Mouse (Mus musculus) urinary bladder, adult 18-20 months (tissue): ENCODE measurements around the gene Klra17.
"Not testable (repeated sequence)": the region's sequence is repeated elsewhere in the genome, so short reads cannot be mapped to it uniquely, and the experiment has no call there.

Source experiments
- DNase-seq, 2 experiments: peaks; one replicate each; pipeline ENCODE4 v3.0.0; 2022; ENCODE audit warnings: low spot score in 2 of 2, mixed read lengths in 2 of 2

Klra17 gene

DNA sequence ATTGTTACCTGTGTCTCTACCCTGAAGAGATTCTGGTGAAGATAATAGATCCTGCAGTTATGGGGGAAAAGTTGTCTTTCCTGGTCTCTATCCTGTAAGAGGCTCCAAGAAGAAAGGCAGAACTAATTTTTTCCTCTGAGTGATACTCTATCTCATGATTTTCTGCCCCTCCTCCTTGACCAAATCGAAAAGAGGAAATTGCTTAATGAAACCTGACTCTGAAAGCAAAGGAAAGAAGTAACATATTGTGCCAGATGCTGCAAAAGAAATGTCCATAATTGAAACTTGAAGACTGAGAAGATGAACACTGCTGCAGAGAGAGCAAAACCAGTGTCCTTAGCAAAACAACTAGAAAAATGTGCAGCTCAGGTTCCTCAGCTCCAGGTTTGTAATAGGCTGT, at the start of gene Klra17:
TSS of gene Klra17 (minus strand) at position 124 of the 400 bp plus-strand sequence.
- no peak for DNase-seq

DNA sequence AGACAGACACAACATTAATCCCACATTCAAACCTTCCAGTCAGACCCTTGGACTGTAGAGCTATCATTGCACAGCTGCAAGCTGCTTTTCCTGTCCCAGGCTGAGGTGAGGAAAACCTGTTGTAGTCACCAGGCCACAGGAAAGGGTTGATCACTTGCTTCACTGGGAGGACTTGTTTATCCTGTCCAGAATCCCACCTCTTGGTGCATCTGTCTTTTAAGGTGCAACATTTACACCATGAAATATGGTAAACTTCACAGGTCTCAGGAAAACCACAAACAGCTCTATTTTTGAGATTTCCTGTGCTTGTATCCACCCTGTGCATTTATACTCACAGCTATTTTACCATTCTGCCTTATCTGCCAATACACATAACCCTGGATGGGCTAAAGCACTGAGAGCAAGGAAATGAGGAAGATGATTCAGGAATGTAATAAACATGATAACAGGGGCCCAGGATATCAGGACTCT, 41.0 kb upstream of the Klra17 start, which contains the start of gene Klra5:
TSS of gene Klra5 (minus strand) at position 175 of the 471 bp plus-strand sequence.
- DNase-seq = not testable (repeated sequence)

DNA sequence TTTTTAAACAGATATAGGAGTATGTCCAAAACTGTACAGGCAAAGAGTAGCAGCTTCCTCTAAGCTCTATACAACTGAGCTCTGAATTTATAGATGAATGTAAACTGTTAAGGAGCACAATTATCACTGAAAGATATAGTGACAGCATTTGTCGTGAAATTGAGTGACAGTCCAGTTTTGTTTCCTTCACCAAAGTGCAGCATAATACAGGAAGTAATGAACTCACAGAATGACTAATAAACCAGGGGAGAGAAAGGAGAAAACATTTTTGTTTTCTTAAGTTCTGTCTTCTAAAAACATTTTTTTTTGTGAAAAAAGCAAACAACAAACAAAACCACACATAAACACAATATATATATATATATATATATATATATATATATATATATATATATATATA, 40.5 kb upstream of the Klra17 start:
- DNase-seq = no peak

DNA sequence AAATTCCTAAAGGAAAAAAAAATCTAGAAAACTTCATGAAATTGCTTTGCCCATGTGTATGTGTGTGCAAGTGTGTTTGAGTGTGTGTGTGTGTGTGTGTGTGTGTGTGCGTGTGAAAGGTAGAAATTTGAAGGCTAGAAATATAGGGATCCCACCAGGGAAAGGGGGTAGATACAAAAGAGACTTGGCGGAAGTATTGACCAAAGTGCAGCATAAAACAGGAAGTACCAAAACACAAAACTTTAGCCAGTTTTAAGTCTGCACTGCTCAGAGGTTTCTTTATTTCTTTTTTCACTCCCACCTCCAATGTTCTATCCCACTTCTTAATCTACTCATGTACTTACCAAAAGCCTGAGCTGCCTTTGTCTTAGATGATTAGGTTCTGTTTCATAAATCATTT, 6.1 kb upstream of the Klra17 start:
- DNase-seq = no peak

DNA sequence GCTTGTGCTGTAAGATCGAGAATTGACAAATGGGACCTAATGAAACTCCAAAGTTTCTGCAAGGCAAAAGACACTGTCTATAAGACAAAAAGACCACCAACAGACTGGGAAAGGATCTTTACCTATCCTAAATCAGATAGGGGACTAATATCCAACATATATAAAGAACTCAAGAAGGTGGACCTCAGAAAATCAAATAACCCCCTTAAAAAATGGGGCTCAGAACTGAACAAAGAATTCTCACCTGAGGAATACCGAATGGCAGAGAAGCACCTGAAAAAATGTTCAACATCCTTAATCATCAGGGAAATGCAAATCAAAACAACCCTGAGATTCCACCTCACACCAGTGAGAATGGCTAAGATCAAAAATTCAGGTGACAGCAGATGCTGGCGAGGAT, 14.1 kb downstream of the Klra17 start, which contains the start of gene Gm17631:
TSS of gene Gm17631 (plus strand) at position 301 of the 400 bp plus-strand sequence.
- not testable (repeated sequence) for DNase-seq

DNA sequence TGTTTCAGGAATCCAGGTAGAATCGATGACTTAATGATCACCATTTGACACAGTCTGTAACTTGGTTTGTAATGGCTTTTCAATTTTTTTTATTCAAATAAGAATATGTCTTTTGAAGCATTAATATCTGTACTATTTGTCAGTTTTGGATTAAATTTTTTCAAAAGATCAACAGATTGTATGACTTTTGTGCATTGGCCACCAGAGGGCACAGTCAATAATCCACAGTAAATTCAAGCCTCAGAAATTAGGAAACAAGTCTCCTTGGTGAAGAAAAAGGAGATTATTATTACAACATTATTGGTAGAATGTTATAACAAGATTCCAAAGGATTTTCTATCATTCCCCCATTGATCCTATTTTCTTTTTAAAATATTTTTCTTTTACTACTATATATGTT, 50.9 kb downstream of the Klra17 start:
- no peak for DNase-seq

DNA sequence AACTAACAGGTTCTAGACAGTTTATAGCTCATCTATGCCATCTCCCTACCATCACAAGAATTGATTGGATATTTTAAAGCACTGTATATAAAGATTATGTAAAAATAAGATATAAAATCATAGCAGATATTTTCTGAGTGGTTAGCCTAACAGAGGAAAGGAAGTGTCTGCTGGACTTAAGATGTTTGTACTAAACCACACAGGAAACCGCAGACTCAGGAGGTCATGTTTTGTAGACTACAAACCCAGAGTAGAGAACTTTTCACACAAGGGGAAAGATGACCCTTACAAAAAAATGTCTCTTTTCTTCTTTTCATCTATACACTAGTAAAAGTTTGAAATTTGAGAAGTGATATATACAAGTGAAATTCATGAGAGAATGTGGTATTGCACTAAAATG, 52.5 kb downstream of the Klra17 start:
- DNase-seq = no peak

DNA sequence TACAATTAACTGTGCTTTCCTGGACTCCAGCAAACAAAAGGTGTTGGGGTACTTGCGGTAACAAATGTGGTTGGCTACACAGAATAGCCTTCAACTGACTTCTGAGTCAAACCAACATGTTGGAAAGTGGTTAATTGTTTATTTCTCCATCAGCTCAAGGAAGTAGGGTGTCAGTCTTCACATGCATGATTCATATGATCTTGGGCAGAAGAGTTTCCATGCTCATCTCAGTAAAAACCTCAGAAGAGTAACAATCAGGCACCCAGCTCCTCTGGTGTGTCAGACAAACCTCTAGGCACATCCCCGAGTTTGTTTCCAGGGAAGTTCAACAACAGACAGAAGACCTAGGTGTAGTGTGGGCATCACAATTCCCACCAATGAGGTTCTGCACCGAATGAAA, 58.7 kb downstream of the Klra17 start:
- DNase-seq = no peak

DNA sequence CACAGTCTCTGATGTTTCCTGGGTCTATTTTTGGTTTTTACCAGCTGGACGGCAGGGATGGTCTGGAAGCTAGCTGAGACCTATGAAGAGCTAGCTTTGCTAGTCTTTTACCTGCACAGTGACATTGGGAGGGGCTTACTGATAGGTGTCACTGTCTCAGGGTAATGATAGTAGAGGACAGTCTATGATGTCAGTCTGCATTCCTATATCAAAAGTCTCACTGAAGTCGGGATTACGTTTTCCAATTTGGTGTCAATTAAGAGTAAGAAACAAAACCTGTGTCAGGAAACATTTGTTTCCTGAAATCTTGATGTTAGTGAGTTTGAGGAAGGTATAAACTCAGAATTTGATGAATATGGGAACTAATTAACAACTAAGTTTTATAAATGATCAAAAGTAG, 92.3 kb downstream of the Klra17 start, which contains the start of gene Gm156:
TSS of gene Gm156 (minus strand) at position 101 of the 400 bp plus-strand sequence.
- DNase-seq = not testable (repeated sequence)
